Mouse (Mus musculus) heart, postnatal 4 days (tissue): Measurements from ENCODE around the gene Fam149b. TPM values are rescaled to one million over a fixed set of nuclear protein-coding genes. Genes with fewer than 3 reads are reported as not detected.
"Not testable (repeated sequence)": the region's sequence is repeated elsewhere in the genome, so short reads cannot be mapped to it uniquely, and the experiment has no call there.

ENCODE experiments used
- DNase-seq: peaks from one replicate; pipeline ENCODE4 v3.0.0; 2021
- total RNA-seq, 2 experiments: library from RNA; stranded (reverse); gene quantifications; 2 replicates each; pipeline ENCODE4 v1.2.3; 2021

The Fam149b gene
- total RNA-seq = 10 to 100 TPM; 34.4 to 35.8 TPM

DNA sequence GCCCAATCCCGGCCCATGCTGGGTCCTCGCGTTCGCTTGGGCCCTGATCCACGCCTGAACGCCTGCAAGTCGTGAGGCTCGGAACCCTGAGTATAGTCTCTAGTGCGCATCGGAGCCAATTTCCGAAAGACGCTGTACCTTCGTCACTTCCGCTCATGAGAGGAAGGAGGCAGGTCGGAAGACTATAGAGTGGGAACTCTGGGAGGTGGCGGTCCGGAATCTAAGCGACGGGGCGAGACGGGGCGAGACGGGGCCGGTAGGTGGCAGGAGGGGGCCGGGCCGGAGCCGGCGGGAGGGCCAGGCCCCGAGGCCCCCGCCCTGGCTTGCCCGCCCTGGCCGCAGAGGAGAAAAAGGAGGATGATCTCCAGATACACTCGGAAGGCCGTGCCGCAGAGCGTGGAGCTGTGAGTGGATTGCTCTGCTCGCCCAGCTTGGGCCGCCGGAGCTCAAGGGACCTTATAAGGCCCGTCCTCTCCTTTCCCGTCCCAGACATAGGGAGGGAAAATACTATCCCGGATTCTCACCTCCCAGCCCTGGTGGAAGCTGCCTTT, at the start of gene Fam149b, which contains the start of gene Ecd:
TSS of gene Fam149b (plus strand) at position 172 of the 551 bp plus-strand sequence.
TSS of gene Ecd (minus strand) at position 131 of the 551 bp plus-strand sequence.
- DNase-seq = peak; percentile 96

DNA sequence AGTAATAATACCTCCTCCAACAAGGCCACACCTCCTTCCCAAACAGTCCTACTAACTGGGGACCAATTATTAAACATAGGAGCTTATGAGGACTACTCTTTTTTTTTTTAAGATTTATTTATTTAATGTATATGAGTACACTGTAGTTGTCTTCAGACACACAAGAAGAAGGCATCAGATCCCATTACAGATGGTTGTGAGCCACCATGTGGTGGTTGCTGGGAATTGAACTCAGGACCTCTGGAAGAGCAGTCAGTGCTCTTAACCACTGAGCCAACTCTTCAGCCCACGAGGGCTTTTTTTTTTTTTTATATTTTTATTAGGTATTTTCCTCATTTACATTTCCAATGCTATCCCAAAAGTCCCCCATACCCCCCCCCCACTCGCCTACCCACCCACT, 42.9 kb upstream of the Fam149b start:
- DNase-seq = not testable (repeated sequence)

GRCm38 (mm10) chr14:20315137-20315536, 32.8 kb upstream of the Fam149b start:
- DNase-seq = no peak

- DNase-seq = peak; percentile 56
Measured at GRCm38 (mm10) chr14:20319420-20319819, 28.5 kb upstream of the Fam149b start.

- DNase-seq = no peak
Measured at GRCm38 (mm10) chr14:20324196-20324595, 23.8 kb upstream of the Fam149b start.

DNA sequence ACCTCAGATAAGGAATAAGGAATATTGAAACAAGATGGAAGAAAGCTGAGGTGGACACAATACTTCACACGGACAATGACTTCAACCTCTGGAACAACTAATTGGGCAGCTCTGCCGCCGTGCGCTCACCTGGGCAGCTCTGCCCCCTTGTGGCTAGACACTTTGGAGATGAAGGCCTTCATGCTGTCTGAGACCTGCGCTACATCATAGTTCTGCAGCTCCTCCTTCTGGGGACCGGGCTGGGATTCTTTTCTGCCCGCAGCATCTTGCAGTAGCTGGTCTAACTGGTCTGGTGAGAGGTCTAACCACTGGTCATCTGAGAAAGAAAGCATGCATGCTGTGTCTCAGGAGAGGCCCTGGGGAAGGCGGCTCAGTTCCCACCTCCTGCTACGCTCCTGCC, 19.5 kb upstream of the Fam149b start:
- no peak for DNase-seq

GRCm38 (mm10) chr14:20331316-20331715, 16.6 kb upstream of the Fam149b start:
- DNase-seq = no peak

GRCm38 (mm10) chr14:20339415-20339814, 8.5 kb upstream of the Fam149b start:
- DNase-seq = no peak

GRCm38 (mm10) chr14:20340149-20340548, 7.8 kb upstream of the Fam149b start:
- peak; percentile 46 for DNase-seq

- DNase-seq = no peak
Measured at GRCm38 (mm10) chr14:20340866-20341265, 7.1 kb upstream of the Fam149b start.

DNA sequence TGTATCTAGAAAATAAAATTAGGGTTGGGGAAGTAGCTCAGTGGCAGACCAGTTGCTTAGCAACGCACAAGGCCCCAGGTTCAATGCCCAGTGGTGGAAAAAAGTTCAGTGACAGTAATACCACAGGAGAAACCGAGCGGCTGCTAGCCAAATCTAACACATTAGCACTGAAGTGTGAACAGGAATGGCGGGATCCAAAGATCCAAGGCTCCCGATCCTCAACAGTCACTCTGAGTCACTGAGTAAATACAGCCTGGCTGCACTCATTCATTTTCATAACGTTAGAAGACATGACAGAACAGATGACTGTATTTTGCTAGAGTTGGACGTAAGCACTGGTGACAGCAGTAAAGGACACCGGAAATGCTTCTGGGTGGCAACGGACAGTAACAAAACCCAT, 2.1 kb upstream of the Fam149b start:
- DNase-seq = no peak

DNA sequence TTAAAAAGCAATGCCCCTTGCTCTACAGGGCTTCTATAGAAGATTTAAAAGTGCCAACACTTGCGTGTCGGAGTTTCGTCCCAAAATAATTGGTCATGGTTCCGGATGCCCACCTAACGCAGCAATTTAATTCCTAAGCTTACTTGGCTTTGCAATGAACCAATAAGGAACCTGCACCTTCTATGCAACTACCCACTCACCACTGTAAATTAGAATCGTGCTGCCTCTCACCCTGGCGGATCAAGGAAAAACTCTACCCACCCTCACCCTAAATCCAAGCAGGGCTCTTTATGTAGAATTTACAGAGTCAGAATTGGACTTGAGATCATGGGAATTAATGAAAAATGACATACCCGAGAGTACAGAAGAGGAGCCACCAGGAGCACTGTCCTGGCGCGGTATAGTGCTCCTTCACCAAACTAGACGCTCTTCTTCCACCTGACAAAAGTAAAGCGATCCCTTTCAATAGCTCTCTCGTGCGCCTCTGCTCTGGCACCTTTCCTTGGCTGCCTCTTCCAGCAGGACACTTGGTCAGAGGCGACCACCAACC, 446 bp upstream of the Fam149b start:
- DNase-seq = peak; percentile 11

DNA sequence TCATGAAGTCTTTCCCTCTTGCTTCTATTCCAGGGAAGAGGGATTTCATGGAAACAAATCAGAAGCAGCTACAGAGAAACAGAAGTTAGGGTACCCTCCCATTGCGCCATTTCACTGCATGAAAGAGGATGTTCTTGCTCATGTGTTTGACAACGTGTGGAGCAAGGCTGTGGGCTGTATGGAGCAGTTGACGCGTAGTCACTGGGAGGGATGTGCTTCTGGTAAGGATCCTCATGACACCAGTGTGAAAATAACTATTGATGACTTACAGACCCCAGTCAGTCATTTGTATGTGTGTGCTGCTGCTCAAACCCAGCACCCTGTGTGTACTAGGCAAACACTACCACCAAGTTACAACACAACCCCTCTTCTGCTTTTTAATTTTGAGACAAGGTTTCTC, 15.3 kb downstream of the Fam149b start:
- no peak for DNase-seq

DNA sequence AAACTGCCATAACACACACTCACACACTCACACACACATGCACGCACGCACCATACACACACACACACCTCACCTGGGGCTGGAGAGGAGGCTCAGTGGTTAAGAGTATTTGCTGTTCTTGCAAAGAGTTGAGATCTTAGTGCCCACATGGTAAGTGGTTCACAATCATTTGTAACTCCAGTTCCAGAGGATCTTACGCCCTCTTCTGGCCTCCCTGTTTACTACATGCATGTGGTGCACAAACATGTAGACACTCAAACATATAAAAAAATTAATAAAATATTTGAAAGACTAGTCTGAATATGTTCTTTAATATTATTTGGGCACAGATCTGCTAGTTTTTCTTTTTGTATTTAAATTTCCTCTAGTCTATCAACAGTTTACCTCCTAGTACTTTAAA, 20.3 kb downstream of the Fam149b start:
- no peak for DNase-seq

DNA sequence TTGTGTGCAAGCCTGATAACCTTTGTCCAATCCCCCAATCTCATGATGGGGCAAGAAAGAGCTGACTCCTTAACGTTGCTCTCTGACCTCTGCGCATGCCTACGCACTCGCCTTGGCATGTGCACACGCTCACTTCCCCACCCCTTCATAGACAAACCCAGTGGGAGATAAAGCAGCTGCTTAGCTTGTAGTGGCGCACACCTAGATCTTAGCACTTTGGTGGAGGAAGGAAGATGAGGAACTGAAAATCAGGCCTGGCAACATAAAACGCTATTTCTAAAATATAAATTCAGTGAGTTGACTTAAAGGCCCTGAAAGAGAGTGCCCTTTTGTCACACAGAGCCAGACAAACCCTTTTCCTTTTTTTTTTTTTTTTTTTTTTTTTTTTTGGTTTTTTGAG, 22.8 kb downstream of the Fam149b start:
- no peak for DNase-seq

DNA sequence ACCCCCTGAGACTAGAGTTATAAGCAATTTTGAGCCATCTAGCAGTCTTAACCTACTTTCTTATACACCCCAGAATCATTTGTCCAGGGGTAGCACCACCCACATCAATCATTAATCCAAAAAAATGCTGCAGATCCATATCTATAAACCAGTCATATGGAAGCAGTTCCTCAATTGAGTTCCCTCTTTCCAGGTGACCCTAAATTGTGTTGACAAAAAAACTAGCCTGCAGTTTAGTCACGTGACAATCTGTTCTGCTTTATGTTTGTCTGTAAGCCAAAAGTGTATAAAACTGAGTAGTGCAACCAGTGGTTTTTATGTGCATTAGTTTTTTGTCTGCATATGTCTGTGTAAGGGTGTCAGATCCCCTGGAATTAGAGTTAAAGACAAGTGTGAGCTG, 23.9 kb downstream of the Fam149b start:
- no peak for DNase-seq

GRCm38 (mm10) chr14:20377112-20377521, 29.2 kb downstream of the Fam149b start:
- peak; percentile 31 for DNase-seq

DNA sequence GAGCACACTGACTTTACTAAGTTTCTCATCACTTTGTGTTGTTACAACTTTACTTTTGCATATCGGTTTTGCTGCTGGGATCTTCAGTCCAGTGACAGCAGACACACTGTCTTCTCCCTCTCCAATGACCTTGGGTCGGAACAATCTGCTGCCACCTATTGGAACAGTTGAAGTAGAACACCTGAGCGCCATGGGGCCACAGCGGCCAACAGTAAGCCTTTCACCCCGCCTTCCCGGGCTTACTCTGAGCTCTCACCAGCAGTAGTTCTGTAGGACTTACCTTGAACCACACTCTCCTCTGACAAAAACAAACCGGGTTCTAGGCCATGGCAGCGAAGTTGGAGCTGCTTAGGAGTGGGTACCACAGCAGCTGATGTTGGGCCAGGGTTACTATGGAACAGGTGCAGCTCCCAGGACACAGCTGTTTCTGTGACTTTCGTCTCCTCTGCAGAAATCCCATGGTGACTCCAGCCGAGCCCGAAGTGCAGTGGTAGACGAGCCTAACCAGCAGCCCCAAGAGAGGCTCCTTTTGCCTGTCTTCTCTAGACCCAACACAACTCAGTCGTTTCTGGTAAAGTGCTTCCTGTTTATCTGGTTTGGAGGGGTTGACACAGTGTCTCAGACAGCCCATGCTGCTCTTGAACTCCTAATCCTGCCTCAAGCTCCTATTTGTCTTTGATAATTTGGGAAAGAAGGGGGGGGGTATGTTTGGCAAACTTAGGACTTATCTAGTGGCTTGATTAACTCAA, 30.5 kb downstream of the Fam149b start:
- peak; percentile 69 for DNase-seq

DNA sequence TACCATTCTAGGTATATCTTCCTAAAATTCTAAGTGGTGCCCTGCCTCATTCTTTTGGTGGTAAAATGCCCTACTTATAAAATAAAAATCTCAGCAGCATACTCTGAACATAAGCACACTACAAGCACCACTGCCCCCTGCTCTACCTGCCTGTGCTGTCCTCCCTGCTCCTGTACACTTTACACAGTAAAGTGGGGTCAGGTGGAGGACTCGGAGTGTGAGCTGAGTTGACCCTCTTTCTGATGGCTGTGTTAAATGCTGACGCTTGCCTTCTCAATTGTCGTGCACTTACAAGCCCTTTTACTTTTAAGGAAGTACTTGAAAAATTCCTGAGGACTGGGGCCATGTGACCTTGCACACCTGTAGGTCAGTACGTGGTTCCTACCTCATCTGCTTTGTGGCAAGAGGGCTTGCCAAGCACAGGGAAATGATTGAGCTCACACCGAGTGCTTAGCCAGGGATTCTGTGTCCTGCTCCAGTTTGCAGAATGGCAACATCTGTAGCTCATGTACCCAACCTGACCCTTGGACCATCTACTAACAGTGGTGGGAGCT, 31.2 kb downstream of the Fam149b start:
- DNase-seq = no peak

- DNase-seq = no peak
Measured at GRCm38 (mm10) chr14:20379753-20380430, 31.9 kb downstream of the Fam149b start.

GRCm38 (mm10) chr14:20388441-20389129, 40.6 kb downstream of the Fam149b start, which contains the start of gene Dnajc9:
Gene Dnajc9 (minus strand): TSS chr14:20388910.
- DNase-seq = peak; percentile 97

GRCm38 (mm10) chr14:20389446-20390079, 41.6 kb downstream of the Fam149b start:
- no peak for DNase-seq
